Mouse (Mus musculus) bone marrow, adult 2 months (tissue): ENCODE data around the gene Antxr2. TPM values are rescaled to one million over a fixed set of nuclear protein-coding genes. Genes with fewer than 3 reads are reported as not detected.
A peak's percentile ranks its signal among the peaks of the same experiment; 100 is the strongest.

ENCODE experiments used
- H3K27ac ChIP-seq: fragments of 200-500 bp; 2 replicates; pipeline ENCODE4 v1.5.1; 2012; ENCODE audit warnings: low read depth, mild to moderate bottlenecking, control low read depth, inconsistent platforms, low read length; ENCODE audit not compliant: control insufficient read depth, poor library complexity, insufficient read depth
- H3K4me1 ChIP-seq: fragments of 200-500 bp; 2 replicates; pipeline ENCODE4 v1.6.1; 2011; ENCODE audit warnings: low read length; ENCODE audit not compliant: control insufficient read depth, insufficient read depth
- H3K4me3 ChIP-seq: fragments of 200-500 bp; replicated peaks from 2 replicates; pipeline ENCODE3; 2011; ENCODE audit warnings: mild to moderate bottlenecking, low read depth, low read length, control low read depth; ENCODE audit not compliant: control insufficient read depth
- CTCF ChIP-seq: fragments of 200-500 bp; IDR thresholded peaks from 2 replicates; pipeline ENCODE4 v1.5.1; 2011; ENCODE audit warnings: low read length, control low read depth; ENCODE audit not compliant: control insufficient read depth, insufficient read depth
- POLR2A ChIP-seq: fragments of 200-500 bp; IDR thresholded peaks from 2 replicates; pipeline ENCODE4 v1.6.1; 2011; ENCODE audit warnings: low read depth, mild to moderate bottlenecking, control low read depth, low read length, borderline replicate concordance; ENCODE audit not compliant: control insufficient read depth
- WGBS: fragments of 180-500 bp; shearing (Covaris S2); methylation state at CpG from one replicate; pipeline ENCODE4 v1.1.7; 2018; 5-methylcytosine and 5-hydroxymethylcytosine counted together
- polyA plus RNA-seq: library from polyadenylated mRNA; stranded (reverse); fragments of >200 nt; gene quantifications from 2 replicates; pipeline ENCODE4 v1.2.4, GENCODE M21; 2011; ENCODE audit warnings: low replicate concordance; ENCODE audit not compliant: missing spikeins, insufficient read depth, insufficient read length

The Antxr2 gene
- polyA plus RNA-seq, 1 experiment: 3.9 TPM

GRCm38 (mm10) chr5:97959651-97960050 is 71.2 kb downstream of the Antxr2 start:
- Histone ChIP-seq H3K4me1 (peaks cover 6% of the 10 kb centered on the region), H3K4me3 (no peak overlapping the region), H3K27ac (no peak overlapping the region)
- 35% methylated on average over 2 of the region's 2 CpGs for WGBS
- TF ChIP-seq POLR2A (no peak), CTCF (no peak)

GRCm38 (mm10) chr5:97959010-97959409 is 71.8 kb downstream of the Antxr2 start:
- TF ChIP-seq POLR2A (no peak), CTCF (no peak)
- peaks cover 6% of the 10 kb centered on the region for H3K4me1 ChIP-seq
- 57% methylated on average over 3 of the region's 3 CpGs for WGBS
- no peak overlapping the region for H3K27ac ChIP-seq
- no peak overlapping the region for H3K4me3 ChIP-seq

GRCm38 (mm10) chr5:97957501-97957900 is 73.3 kb downstream of the Antxr2 start:
- TF ChIP-seq POLR2A: no peak
- TF ChIP-seq CTCF: no peak
- Histone ChIP-seq H3K4me3 (no peak overlapping the region), H3K4me1 (peaks cover 3% of the 10 kb centered on the region; the same call in 1 of the 2 replicates), H3K27ac (no peak overlapping the region)
- WGBS: 38% methylated on average over 5 of the region's 5 CpGs

- Histone ChIP-seq H3K4me1 (peaks cover 3% of the 10 kb centered on the region; the same call in 1 of the 2 replicates), H3K27ac (no peak overlapping the region), H3K4me3 (no peak overlapping the region)
- TF ChIP-seq POLR2A: no peak
- no peak for TF ChIP-seq CTCF
- 84% methylated on average over 5 of the region's 5 CpGs for WGBS
These were observed 76.6 kb downstream of the Antxr2 start for GRCm38 (mm10) chr5:97954193-97954772.

- Histone ChIP-seq H3K27ac (no peak overlapping the region), H3K4me3 (no peak overlapping the region), H3K4me1 (peaks cover 3% of the 10 kb centered on the region; the same call in 1 of the 2 replicates)
- 88% methylated on average over 11 of the region's 11 CpGs for WGBS
- no peak for TF ChIP-seq CTCF
- no peak for TF ChIP-seq POLR2A
These were observed 77.5 kb downstream of the Antxr2 start for GRCm38 (mm10) chr5:97953241-97953920.

GRCm38 (mm10) chr5:97947261-97947660 is 83.6 kb downstream of the Antxr2 start:
- no peaks in the 10 kb centered on the region; the same call in 1 of the 2 replicates for H3K4me1 ChIP-seq
- 79% methylated on average over 3 of the region's 3 CpGs for WGBS
- TF ChIP-seq POLR2A (no peak), CTCF (no peak)
- no peak overlapping the region for H3K4me3 ChIP-seq
- no peak overlapping the region for H3K27ac ChIP-seq

GRCm38 (mm10) chr5:97946236-97946635 is 84.6 kb downstream of the Antxr2 start:
- TF ChIP-seq POLR2A (no peak), CTCF (no peak)
- 32% methylated on average over 4 of the region's 4 CpGs for WGBS
- no peak overlapping the region for H3K27ac ChIP-seq

GRCm38 (mm10) chr5:97935140-97936129 is 95.4 kb downstream of the Antxr2 start:
- Histone ChIP-seq H3K4me1 (no peaks in the 10 kb centered on the region), H3K4me3 (no peak overlapping the region), H3K27ac (no peak overlapping the region)
- TF ChIP-seq POLR2A (no peak), CTCF (peak; percentile 22; the same call in 1 of the 2 replicates)
- 54% methylated on average over 56 of the region's 56 CpGs for WGBS

More at GRCm38 (mm10) chr5:97946236-97946635, 84.6 kb downstream of the Antxr2 start:
- Histone ChIP-seq H3K4me3 (no peak overlapping the region), H3K4me1 (no peaks in the 10 kb centered on the region; the same call in 1 of the 2 replicates)
